Mouse (Mus musculus) left cerebral cortex, postnatal 14 days (tissue): ENCODE data around the gene Cir1. TPM values are rescaled to one million over a fixed set of nuclear protein-coding genes. Genes with fewer than 3 reads are reported as not detected.

ENCODE experiments used
- DNase-seq, 2 experiments: peaks; one replicate each; pipeline ENCODE4 v3.0.0; 2021 to 2022; ENCODE audit warnings: low spot score in 2 of 2, mixed read lengths in 1 of 2
- intact Hi-C: fragments of 180-260 bp; cut with DNase I; formaldehyde crosslinking; loops from one replicate; pipeline ENCODE4 v1.15.1; 2025
- total RNA-seq, 2 experiments: library from RNA; stranded (reverse); gene quantifications; 2 replicates each; pipeline ENCODE4 v1.2.3; 2021

The Cir1 gene
- total RNA-seq, 2 experiments from 2014 or later, result 23.0 to 23.6 TPM

DNA sequence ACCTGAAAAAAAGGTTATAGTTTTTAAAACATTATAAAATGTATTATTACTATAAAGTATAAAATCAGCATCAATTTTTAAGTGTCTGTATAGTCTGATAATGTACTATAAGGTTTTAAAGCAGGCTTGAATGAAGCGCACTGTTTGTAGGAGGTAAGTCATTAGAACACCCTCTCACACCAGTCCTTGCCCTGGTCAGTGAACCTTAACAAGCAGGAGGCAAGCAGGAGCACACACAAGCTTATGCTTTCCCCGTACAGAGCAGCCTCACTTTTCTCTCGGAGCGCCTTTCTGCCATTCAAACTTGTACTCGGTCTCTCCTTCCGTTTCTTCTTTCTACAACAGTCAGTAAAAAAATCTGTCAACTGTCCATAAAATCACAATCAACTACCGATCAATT is 6.5 kb downstream of the Cir1 start:
- DNase-seq, result no peak
- intact Hi-C loops, result no loop called here

GRCm38 (mm10) chr2:73304506-73304905 is 8.0 kb downstream of the Cir1 start:
- no peak for DNase-seq
- intact Hi-C loops, result no loop called here

DNA sequence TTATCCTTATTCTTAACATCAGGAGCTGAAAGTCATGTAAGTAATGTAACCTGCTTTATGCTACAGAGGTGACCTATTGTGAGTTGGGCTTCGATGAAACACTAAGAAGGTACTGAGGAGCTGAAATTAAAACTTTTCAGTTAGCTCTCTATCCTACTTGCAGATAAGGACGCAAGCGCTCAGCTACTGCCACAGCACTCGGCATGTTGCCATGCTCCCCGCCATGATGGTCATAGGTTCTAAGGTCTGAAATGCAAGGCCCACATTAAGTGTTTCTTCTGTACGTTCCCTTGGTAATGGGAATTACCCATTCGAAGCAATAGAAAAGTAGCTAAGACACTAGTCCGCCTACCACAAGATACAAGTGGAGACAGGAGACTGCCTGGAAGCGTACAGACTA is 9.8 kb downstream of the Cir1 start:
- no peak for DNase-seq
- intact Hi-C loops, result no loop called here

DNA sequence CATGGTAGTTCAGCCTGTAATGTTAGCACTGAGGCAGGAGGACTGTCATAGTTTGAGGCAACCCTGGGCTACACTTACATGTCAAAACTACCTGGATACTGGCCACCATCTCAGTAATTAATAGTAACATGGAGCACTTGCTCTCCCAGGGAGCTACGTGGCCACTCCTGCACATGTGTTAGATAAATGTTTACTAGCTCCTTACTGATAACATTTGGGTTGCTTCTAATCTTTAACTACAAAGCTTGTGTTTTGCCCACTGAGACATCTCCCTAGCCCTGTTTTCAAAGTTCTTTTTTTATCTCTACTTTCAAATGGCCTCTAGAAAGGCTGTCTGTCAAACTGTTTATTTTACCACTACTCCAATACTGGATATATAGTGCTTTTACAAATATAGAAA is 10.5 kb downstream of the Cir1 start:
- intact Hi-C loops, result no loop called here

GRCm38 (mm10) chr2:73298841-73299240 is 13.7 kb downstream of the Cir1 start:
- intact Hi-C loops, result no loop called here
- no peak for DNase-seq

More for the DNA sequence above, 10.5 kb downstream of the Cir1 start:
- DNase-seq, result no peak

- intact Hi-C loops, result no loop called here
- no peak for DNase-seq
Measured at GRCm38 (mm10) chr2:73298154-73298553, 14.3 kb downstream of the Cir1 start.

DNA sequence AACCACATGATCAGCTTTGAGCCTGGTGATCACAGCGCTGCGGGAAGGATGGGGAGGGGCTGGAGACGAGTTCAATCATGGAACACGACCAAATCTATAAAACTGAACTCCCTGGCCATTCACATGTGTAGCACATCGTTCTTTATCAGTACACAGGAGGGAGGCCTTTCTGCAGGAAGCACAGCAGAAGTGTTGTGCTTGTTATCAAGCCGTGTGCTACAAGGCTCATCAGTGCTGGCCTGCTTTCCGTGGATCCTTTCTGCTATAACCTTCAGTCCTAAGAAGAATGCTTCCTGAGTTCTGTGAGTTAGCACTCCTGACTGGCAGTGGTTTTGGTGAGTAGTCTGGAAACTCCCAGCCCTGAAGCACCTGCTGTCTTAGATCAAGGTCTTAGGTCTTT is 17.5 kb downstream of the Cir1 start:
- no peak for DNase-seq
- intact Hi-C loops, result no loop called here

DNA sequence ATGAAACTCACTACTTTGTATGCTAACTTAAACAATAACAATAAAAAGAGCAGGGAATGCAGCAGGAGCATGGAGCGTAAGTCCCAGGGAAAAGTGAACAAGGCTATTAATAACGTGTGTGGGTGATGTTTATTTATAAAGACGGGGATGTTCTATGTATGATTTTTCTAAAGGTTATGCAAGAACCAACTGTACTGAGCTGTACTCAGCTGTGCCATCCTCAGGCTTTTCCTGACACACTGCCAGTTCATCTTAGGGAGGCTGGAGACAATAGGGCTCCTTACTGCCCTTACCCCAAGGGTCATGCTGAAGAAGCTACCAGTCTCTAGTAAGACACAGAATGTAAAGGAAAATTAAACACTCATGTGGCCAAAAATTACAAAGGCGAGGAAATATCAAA is 21.4 kb downstream of the Cir1 start:
- intact Hi-C loops, result loop anchor here (5.0 kb wide), 1 partner anchor 1054 kb away; no protein-coding TSS in a partner anchor
- DNase-seq, result peak in 1 of 2 experiments; percentile 50

GRCm38 (mm10) chr2:73285630-73286029 is 26.9 kb downstream of the Cir1 start:
- intact Hi-C loops, result no loop called here
- peak; percentile 40 to 59 for DNase-seq

DNA sequence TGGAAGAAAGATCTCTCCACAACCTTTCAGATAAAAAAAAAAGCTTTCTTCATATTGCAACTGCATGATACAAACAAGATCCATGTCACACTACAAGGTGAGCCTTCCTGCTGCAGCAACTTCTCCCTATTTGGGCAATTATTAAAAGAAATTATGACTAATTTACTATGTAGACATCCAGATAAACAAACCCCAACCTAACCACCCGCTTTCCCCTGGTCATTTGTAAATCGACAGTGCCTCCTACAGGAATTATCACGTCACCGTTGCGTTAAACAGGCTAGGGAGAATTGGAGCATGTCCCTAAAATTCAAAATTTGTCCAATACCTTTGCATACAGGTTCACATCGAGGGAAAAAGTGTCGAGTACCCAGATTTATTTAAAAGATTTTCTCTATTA is 30.8 kb downstream of the Cir1 start:
- intact Hi-C loops, result no loop called here
- no peak for DNase-seq

DNA sequence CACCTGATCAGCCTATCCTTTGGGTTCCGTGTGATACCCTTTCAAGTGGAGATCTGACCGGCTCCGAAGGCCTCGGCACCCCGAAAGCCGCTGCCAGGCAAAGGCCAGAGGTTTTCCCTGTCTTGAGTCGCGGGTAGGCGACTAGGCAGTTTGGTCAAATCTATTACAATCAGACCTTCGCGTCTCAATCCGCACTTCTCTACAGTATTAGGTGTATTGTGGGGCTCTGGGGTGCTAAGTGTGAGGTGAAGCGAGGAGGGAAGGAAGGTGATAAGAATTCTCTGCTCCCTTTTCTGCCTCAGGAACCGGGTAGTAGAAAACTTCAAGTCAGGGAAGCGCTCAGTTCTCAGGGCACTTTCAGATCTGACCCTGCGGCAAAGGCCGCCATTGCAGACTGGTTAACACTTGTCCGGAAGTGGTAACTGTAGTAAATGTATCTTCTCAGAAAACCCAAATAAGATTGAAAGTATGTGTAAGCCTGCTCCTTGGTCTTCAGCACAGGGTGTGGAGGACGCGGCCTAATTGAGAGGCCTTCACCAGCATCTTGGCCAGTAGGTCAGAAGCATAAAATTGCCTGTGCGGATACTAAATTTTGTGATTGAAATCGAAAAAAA is 31.3 kb downstream of the Cir1 start:
- intact Hi-C loops, result no loop called here
- DNase-seq, result no peak

GRCm38 (mm10) chr2:73280356-73281047 is 32.0 kb downstream of the Cir1 start:
- intact Hi-C loops, result no loop called here
- DNase-seq, result no peak

DNA sequence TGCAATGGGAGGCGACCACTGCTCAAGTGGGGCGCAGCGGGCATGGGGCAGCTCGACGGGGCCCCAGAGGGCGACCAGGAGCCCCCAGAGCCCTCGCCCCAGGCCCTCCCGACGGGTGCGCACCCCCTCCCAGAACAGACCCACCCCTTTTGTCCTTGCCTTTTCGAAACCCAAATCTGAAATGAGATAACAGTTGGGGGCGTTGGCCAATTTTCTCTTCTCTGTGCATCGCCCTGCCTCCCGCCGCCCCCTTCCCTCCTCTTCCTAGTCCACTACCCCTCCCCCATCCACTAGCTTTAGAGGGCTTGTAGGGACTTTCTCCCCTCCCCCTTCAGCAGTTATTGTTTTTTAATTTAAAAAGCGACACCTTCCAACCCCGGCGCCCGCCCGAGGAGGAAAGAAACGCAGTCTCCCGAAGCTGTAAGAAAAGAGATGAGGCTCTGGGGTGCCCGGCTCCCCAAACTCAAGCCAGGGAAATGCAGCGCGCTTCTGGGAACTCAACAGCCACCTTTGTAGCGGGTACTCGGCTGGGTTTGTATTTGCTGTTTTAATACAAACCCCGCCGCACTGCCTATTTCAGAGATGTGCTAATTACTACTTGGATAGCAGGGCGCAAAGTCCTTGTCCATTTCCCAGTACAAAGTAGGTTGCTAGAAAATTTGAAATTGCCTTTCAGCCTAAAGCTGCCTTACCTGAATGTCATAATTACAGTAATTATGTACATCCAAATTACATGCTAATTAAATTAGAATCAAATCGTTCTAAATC is 33.0 kb downstream of the Cir1 start:
- DNase-seq, result no peak
- intact Hi-C loops, result loop anchor here (2.0 to 10.0 kb wide), 7 partner anchors 112 to 1395 kb away; partner anchors contain the start of genes Cdca7, Hoxd11 and Hoxd12

DNA sequence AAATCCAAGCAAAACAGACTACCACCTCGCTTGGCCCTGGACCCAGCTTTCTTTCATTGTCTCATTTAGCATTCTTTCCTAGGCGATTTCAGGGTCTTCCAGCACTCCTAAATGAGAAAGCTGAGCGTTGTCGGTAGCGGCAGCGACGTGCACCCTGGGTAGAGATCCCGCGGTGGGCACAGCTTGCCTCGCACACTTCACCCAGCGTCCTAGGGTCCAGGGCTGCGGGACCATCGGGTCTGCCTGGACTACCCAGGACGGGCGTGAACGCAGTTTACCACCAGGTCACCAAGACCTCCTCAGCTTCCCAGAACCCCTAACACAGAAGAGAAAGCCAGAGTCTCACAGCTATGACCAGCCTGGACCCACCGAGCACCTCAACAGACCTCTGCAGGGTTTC is 33.6 kb downstream of the Cir1 start:
- intact Hi-C loops, result loop anchor here (2.0 to 10.0 kb wide), 7 partner anchors 112 to 1396 kb away; partner anchors contain the start of genes Cdca7, Hoxd11 and Hoxd12
- no peak for DNase-seq

GRCm38 (mm10) chr2:73278131-73278854 is 34.2 kb downstream of the Cir1 start:
- DNase-seq, result peak; percentile 84 to 91
- intact Hi-C loops, result loop anchor here (2.0 to 10.0 kb wide), 7 partner anchors 111 to 1397 kb away; partner anchors contain the start of genes Cdca7, Hoxd11 and Hoxd12

- intact Hi-C loops, result loop anchor here (2.0 to 10.0 kb wide), 7 partner anchors 110 to 1397 kb away; partner anchors contain the start of genes Cdca7, Hoxd11 and Hoxd12
- DNase-seq, result no peak
Measured at GRCm38 (mm10) chr2:73277709-73278075, 34.8 kb downstream of the Cir1 start.

DNA sequence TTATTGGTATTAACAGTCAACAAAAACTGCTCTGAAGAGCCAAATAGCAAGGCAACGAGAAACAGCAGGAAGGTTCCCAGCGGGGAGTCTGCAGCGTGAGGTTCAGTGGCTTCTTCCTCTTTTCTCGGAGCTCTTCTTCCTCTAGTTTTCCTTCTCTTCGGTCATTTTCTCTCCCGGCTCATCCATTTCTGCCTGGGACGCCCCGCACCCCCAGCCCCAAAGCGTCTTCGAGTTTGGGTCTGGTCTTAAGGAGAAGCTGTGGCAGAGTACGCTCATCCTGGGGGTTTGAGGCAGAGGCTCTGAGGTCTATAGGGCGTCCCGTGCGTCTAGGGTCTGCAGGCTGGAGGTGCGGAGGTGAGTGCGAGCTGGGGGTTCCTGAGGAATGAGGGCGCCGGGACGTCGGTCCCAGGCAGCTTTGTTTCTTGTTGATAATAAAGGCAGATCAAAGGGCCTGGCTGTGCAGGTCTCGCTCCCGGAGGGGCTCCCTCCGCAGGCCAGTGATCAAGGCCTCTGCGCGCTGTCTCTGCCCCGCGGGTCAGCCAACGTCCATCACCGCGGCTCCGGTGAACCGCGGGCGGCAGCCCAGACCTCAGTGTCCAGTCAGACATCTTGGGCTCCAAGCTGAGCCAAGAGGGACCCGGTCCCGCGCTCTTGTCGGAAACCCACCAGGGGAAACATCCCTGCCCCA is 35.3 kb downstream of the Cir1 start:
- no peak for DNase-seq
- intact Hi-C loops, result loop anchor here (5.0 to 10.0 kb wide), 6 partner anchors 110 to 1398 kb away; partner anchors contain the start of genes Cdca7, Hoxd11 and Hoxd12

DNA sequence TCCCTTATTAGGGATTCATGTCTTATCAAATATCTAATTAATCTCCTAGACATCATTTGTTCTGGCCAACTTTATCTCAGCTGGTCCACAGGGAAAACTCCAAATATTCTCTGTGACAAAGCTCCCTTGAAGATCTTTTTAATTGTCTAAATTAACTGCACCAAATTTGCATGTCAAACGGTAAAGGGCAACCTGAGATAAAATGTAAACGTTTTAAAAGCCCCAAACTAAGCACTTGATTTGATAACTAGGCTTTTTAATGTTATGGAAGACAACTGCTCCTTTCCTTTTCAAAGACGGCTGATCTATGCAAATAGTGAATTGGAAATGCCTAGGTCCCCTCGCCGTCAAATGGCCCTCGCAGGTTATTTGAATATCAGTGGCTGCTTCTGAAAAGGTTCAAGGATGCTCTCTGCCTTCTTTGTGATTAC is 36.3 kb downstream of the Cir1 start:
- no peak for DNase-seq
- intact Hi-C loops, result loop anchor here (5.0 to 10.0 kb wide), 6 partner anchors 109 to 1399 kb away; partner anchors contain the start of genes Cdca7, Hoxd11 and Hoxd12
